Mouse (Mus musculus): ENCODE results near the gene Unc119b. TPM values are rescaled to one million over a fixed set of nuclear protein-coding genes. Genes with fewer than 3 reads are reported as not detected.
A peak's percentile ranks its signal among the peaks of the same experiment; 100 is the strongest.

The Unc119b gene
- total and polyA plus RNA-seq, 2 experiments from 2014 or later, result 16.9 to 30.0 TPM

GRCm38 (mm10) chr5:115099991-115100390, 34.8 kb downstream of the Unc119b start:
- H3K27ac ChIP-seq (ENCODE audit: low read depth, low read length), result no peak overlapping the region
- peaks cover 42% of the 10 kb centered on the region for H3K36me3 ChIP-seq (ENCODE audit: insufficient read depth, low read length)
- no peak overlapping the region for H3K9ac ChIP-seq (replicated peaks; ENCODE audit: low read length, poor library complexity, severe bottlenecking)
- WGBS, result 86% methylated on average over 9 of the region's 9 CpGs
- no peaks in the 10 kb centered on the region for H3K27me3 ChIP-seq (ENCODE audit: insufficient read depth, low read length)
- no peak for TF ChIP-seq CTCF (IDR thresholded peaks at IDR 0.05)
- DNase-seq (ENCODE audit: low spot score), result no peak
- H3K4me1 ChIP-seq (ENCODE audit: insufficient read depth, low read length), result no peaks in the 10 kb centered on the region
- H3K9me3 ChIP-seq (ENCODE audit: low read length), result no peaks in the 10 kb centered on the region
- ATAC-seq (ENCODE audit: low FRiP score), result no peak
- H3K4me2 ChIP-seq (ENCODE audit: low read depth, low read length, poor library complexity, severe bottlenecking), result no peak overlapping the region
- H3K4me3 ChIP-seq (ENCODE audit: low read depth, low read length), result no peak overlapping the region

- no peak for DNase-seq (ENCODE audit: low spot score)
- H3K36me3 ChIP-seq (ENCODE audit: insufficient read depth, low read length), result peaks cover 43% of the 10 kb centered on the region
- H3K4me1 ChIP-seq (ENCODE audit: insufficient read depth, low read length), result no peaks in the 10 kb centered on the region
- no peak overlapping the region for H3K4me3 ChIP-seq (ENCODE audit: low read depth, low read length)
- H3K27ac ChIP-seq (ENCODE audit: low read depth, low read length), result no peak overlapping the region
- H3K9me3 ChIP-seq (ENCODE audit: low read length), result no peaks in the 10 kb centered on the region
- no peak overlapping the region for H3K9ac ChIP-seq (replicated peaks; ENCODE audit: low read length, poor library complexity, severe bottlenecking)
- no peak for ATAC-seq (ENCODE audit: low FRiP score)
- 86% methylated on average over 5 of the region's 5 CpGs for WGBS
- H3K4me2 ChIP-seq (ENCODE audit: low read depth, low read length, poor library complexity, severe bottlenecking), result no peak overlapping the region
- TF ChIP-seq CTCF (IDR thresholded peaks at IDR 0.05), result no peak
- H3K27me3 ChIP-seq (ENCODE audit: insufficient read depth, low read length), result no peaks in the 10 kb centered on the region
Observed at GRCm38 (mm10) chr5:115099530-115099929, 35.2 kb downstream of the Unc119b start.

- H3K4me1 ChIP-seq (ENCODE audit: insufficient read depth, low read length), result no peaks in the 10 kb centered on the region
- H3K9ac ChIP-seq (replicated peaks; ENCODE audit: low read length, poor library complexity, severe bottlenecking), result no peak within 1 kb of the TSS
- H3K9me3 ChIP-seq (ENCODE audit: low read length), result no peaks in the 10 kb centered on the region
- no peak within 1 kb of the TSS for H3K27ac ChIP-seq (ENCODE audit: low read depth, low read length)
- WGBS, result 97% methylated on average over 8 of the region's 8 CpGs
- no peak within 1 kb of the TSS for H3K4me2 ChIP-seq (ENCODE audit: low read depth, low read length, poor library complexity, severe bottlenecking)
- TF ChIP-seq CTCF (IDR thresholded peaks at IDR 0.05), result no peak
- no peaks in the 10 kb centered on the region for H3K27me3 ChIP-seq (ENCODE audit: insufficient read depth, low read length)
- ATAC-seq (ENCODE audit: low FRiP score), result no peak
- DNase-seq (ENCODE audit: low spot score), result no peak
- H3K36me3 ChIP-seq (ENCODE audit: insufficient read depth, low read length), result peaks cover 43% of the 10 kb centered on the region
- no peak within 1 kb of the TSS for H3K4me3 ChIP-seq (ENCODE audit: low read depth, low read length)
Observed at GRCm38 (mm10) chr5:115098195-115098594, 36.6 kb downstream of the Unc119b start, which contains the start of gene Gm10401. Gene Gm10401, minus strand, starts transcription at chr5:115098295.

GRCm38 (mm10) chr5:115091776-115092175, 43.0 kb downstream of the Unc119b start:
- H3K27ac ChIP-seq (ENCODE audit: low read depth, low read length), result no peak overlapping the region
- ATAC-seq (ENCODE audit: low FRiP score) (no peak), DNase-seq (ENCODE audit: low spot score) (no peak)
- WGBS, result 90% methylated on average over 6 of the region's 6 CpGs
- H3K4me1 ChIP-seq (ENCODE audit: insufficient read depth, low read length), result no peaks in the 10 kb centered on the region
- no peak for TF ChIP-seq CTCF (IDR thresholded peaks at IDR 0.05)
- no peak overlapping the region for H3K4me2 ChIP-seq (ENCODE audit: low read depth, low read length, poor library complexity, severe bottlenecking)
- H3K9me3 ChIP-seq (ENCODE audit: low read length), result no peaks in the 10 kb centered on the region
- H3K27me3 ChIP-seq (ENCODE audit: insufficient read depth, low read length), result no peaks in the 10 kb centered on the region
- H3K4me3 ChIP-seq (ENCODE audit: low read depth, low read length), result no peak overlapping the region
- H3K36me3 ChIP-seq (ENCODE audit: insufficient read depth, low read length), result peaks cover 55% of the 10 kb centered on the region
- no peak overlapping the region for H3K9ac ChIP-seq (replicated peaks; ENCODE audit: low read length, poor library complexity, severe bottlenecking)

GRCm38 (mm10) chr5:115091015-115091414, 43.8 kb downstream of the Unc119b start:
- no peaks in the 10 kb centered on the region for H3K9me3 ChIP-seq (ENCODE audit: low read length)
- H3K4me3 ChIP-seq (ENCODE audit: low read depth, low read length), result no peak overlapping the region
- no peak for ATAC-seq (ENCODE audit: low FRiP score)
- no peak overlapping the region for H3K9ac ChIP-seq (replicated peaks; ENCODE audit: low read length, poor library complexity, severe bottlenecking)
- 81% methylated on average over 3 of the region's 3 CpGs for WGBS
- no peak overlapping the region for H3K4me2 ChIP-seq (ENCODE audit: low read depth, low read length, poor library complexity, severe bottlenecking)
- TF ChIP-seq CTCF (IDR thresholded peaks at IDR 0.05), result no peak
- no peak overlapping the region for H3K27ac ChIP-seq (ENCODE audit: low read depth, low read length)
- no peak for DNase-seq (ENCODE audit: low spot score)
- no peaks in the 10 kb centered on the region for H3K4me1 ChIP-seq (ENCODE audit: insufficient read depth, low read length)
- H3K27me3 ChIP-seq (ENCODE audit: insufficient read depth, low read length), result no peaks in the 10 kb centered on the region
- H3K36me3 ChIP-seq (ENCODE audit: insufficient read depth, low read length), result peaks cover 57% of the 10 kb centered on the region

- no peak for ATAC-seq (ENCODE audit: low FRiP score)
Observed at GRCm38 (mm10) chr5:115089592-115090268, 45.0 kb downstream of the Unc119b start.

More at GRCm38 (mm10) chr5:115089592-115090268, 45.0 kb downstream of the Unc119b start:
- Histone ChIP-seq H3K4me3 (ENCODE audit: low read depth, low read length) (no peak overlapping the region), H3K27me3 (ENCODE audit: insufficient read depth, low read length) (no peaks in the 10 kb centered on the region), H3K4me2 (ENCODE audit: low read depth, low read length, poor library complexity, severe bottlenecking) (no peak overlapping the region), H3K4me1 (ENCODE audit: insufficient read depth, low read length) (no peaks in the 10 kb centered on the region), H3K36me3 (ENCODE audit: insufficient read depth, low read length) (peaks cover 46% of the 10 kb centered on the region), H3K9ac (replicated peaks; ENCODE audit: low read length, poor library complexity, severe bottlenecking) (no peak overlapping the region), H3K9me3 (ENCODE audit: low read length) (no peaks in the 10 kb centered on the region), H3K27ac (ENCODE audit: low read depth, low read length) (no peak overlapping the region)
- 96% methylated on average over 5 of the region's 5 CpGs for WGBS
- peak; percentile 30; the same call in 1 of the 2 replicates for TF ChIP-seq CTCF (IDR thresholded peaks at IDR 0.05)
- no peak for DNase-seq (ENCODE audit: low spot score)
